Mouse (Mus musculus): ENCODE results near the gene 4933406M09Rik.

Gene 4933406M09Rik

GRCm38 (mm10) chr1:134385666-134386065, at the start of gene 4933406M09Rik:
TSS of gene 4933406M09Rik (plus strand) at chr1:134385940.
- DNase-seq, result no peak

- no peak for DNase-seq
Observed at GRCm38 (mm10) chr1:134336958-134337710, 48.6 kb upstream of the 4933406M09Rik start.

- DNase-seq, result no peak
Observed at GRCm38 (mm10) chr1:134339162-134339561, 46.6 kb upstream of the 4933406M09Rik start.

GRCm38 (mm10) chr1:134339757-134340619, 45.8 kb upstream of the 4933406M09Rik start:
- peak; percentile 15 for DNase-seq

- peak; percentile 4 for DNase-seq
Observed at GRCm38 (mm10) chr1:134341641-134342277, 44.0 kb upstream of the 4933406M09Rik start.

GRCm38 (mm10) chr1:134342278-134342664, 43.5 kb upstream of the 4933406M09Rik start:
- peak; percentile 3 for DNase-seq

- peak; percentile 6 for DNase-seq
Observed at GRCm38 (mm10) chr1:134342781-134343310, 42.9 kb upstream of the 4933406M09Rik start.

- DNase-seq, result peak; percentile 4
Observed at GRCm38 (mm10) chr1:134343567-134343966, 42.2 kb upstream of the 4933406M09Rik start.

- DNase-seq, result peak; percentile 92
Observed at GRCm38 (mm10) chr1:134344005-134344950, 41.5 kb upstream of the 4933406M09Rik start.

GRCm38 (mm10) chr1:134345075-134345474, 40.7 kb upstream of the 4933406M09Rik start:
- no peak for DNase-seq

- no peak for DNase-seq
Observed at GRCm38 (mm10) chr1:134347791-134348190, 37.9 kb upstream of the 4933406M09Rik start.

- no peak for DNase-seq
Observed at GRCm38 (mm10) chr1:134353326-134353725, 32.4 kb upstream of the 4933406M09Rik start.

GRCm38 (mm10) chr1:134357461-134357860, 28.3 kb upstream of the 4933406M09Rik start:
- no peak for DNase-seq

- DNase-seq, result no peak
Observed at GRCm38 (mm10) chr1:134360656-134361055, 25.1 kb upstream of the 4933406M09Rik start.

- DNase-seq, result no peak
Observed at GRCm38 (mm10) chr1:134361195-134361856, 24.4 kb upstream of the 4933406M09Rik start.

- peak; percentile 98 for DNase-seq
Observed at GRCm38 (mm10) chr1:134361857-134362212, 23.9 kb upstream of the 4933406M09Rik start, which contains the start of gene Tmem183a. TSS of gene Tmem183a (minus strand) at chr1:134361979.

- DNase-seq, result no peak
Observed at GRCm38 (mm10) chr1:134363194-134363593, 22.5 kb upstream of the 4933406M09Rik start.

- no peak for DNase-seq
Observed at GRCm38 (mm10) chr1:134365491-134365890, 20.2 kb upstream of the 4933406M09Rik start.

GRCm38 (mm10) chr1:134368777-134369337, 16.9 kb upstream of the 4933406M09Rik start:
- DNase-seq, result peak; percentile 84

GRCm38 (mm10) chr1:134374124-134374523, 11.6 kb upstream of the 4933406M09Rik start:
- DNase-seq, result no peak

GRCm38 (mm10) chr1:134381051-134381450, 4.7 kb upstream of the 4933406M09Rik start:
- DNase-seq, result no peak

All from kidney, postnatal 10 days (tissue).